In genomic region chr1:62860788-62861187, GRCm38 (mm10) we compare ENCODE assay signal across 8 mouse cellular contexts.
DNase-seq lines count a peak whose midpoint lies in the region; ATAC-seq and TF ChIP-seq lines count a peak whose summit lies in the region.

No protein-coding gene starts in this region.

- H3K4me3 ChIP-seq in layer of hippocampus, adult 2 months = no peak overlapping the region

- peak; percentile 26 for DNase-seq in layer of hippocampus, adult 11-12 months (ENCODE audit: low spot score)
- no peak for DNase-seq in layer of hippocampus, adult 9-10 months (ENCODE audit: low spot score)
- DNase-seq in brain, embryonic 14.5 days (ENCODE audit: low read depth) = peak; percentile 66
- DNase-seq in heart, adult 18-20 months = peak; percentile 31 to 51
- DNase-seq in layer of hippocampus, adult 2 months (ENCODE audit: low spot score in 2 of 2) = peak; percentile 38 to 50
- no peak for DNase-seq in adrenal gland, postnatal 4 days (ENCODE audit: low spot score in 2 of 2)

- TF ChIP-seq POLR2A in brain, embryonic 14.5 days (IDR thresholded peaks at IDR 0.05; ENCODE audit: borderline replicate concordance, extremely low read depth, insufficient read depth, insufficient read length, poor library complexity, severe bottlenecking) = no peak

- no peak for TF ChIP-seq CTCF in brain, embryonic 14.5 days (IDR thresholded peaks at IDR 0.05; ENCODE audit: borderline replicate concordance, extremely low read depth, insufficient read depth, insufficient read length)
- no peak for TF ChIP-seq CTCF in layer of hippocampus, adult 2 months (conservative IDR thresholded peaks at IDR 0.05)

- no peak for ATAC-seq in inflammation-experienced regulatory T-cells, adult 6 months
- ATAC-seq in monocyte, adult 5-6 weeks (replicated peaks; ENCODE audit: insufficient number of reproducible peaks, low FRiP score, low TSS enrichment, poor library complexity, severe bottlenecking) = no peak

- H3K27ac ChIP-seq in layer of hippocampus, adult 2 months = peak overlapping the region; percentile 63

Comparison
In these comparisons a context has a peak if more than half of its experiments do, and no peak if none do; other contexts are left out.
1. DNase-seq: peak in layer of hippocampus, adult 11-12 months (single experiment), brain, embryonic 14.5 days (single experiment), heart, adult 18-20 months (2 of 2) and layer of hippocampus, adult 2 months (2 of 2); none in layer of hippocampus, adult 9-10 months (single experiment) and adrenal gland, postnatal 4 days (0 of 2).